ENCODE assay signal across 8 mouse cellular contexts in genomic region chr4:124656854-124657650, GRCm38 (mm10). TPM values are rescaled to one million over a fixed set of nuclear protein-coding genes. Genes with fewer than 3 reads are reported as not detected.
DNase-seq lines count a peak whose midpoint lies in the region; ATAC-seq and TF ChIP-seq lines count a peak whose summit lies in the region.

No protein-coding gene starts in this region.

- peak; percentile 94 for DNase-seq in Muller cell, postnatal 12 days (ENCODE audit: inconsistent ontology term)
- peak; percentile 59 for DNase-seq in cerebellum, adult 9-11 months
- peak; percentile 88 to 89 for DNase-seq in frontal cortex, postnatal 10 days (ENCODE audit: low spot score in 2 of 2)
- DNase-seq in hindbrain, embryonic 11.5 days (ENCODE audit: low spot score): peak; percentile 90
- DNase-seq in layer of hippocampus, adult 9-11 months: peak; percentile 93
- peak; percentile 90 for DNase-seq in lung, embryonic 14.5 days
- peak; percentile 48 for DNase-seq in ovary, postnatal 10 days (ENCODE audit: low spot score)
- DNase-seq in thymus, postnatal 10 days (ENCODE audit: low spot score in 2 of 2): peak; percentile 69 to 77

- ATAC-seq in hindbrain, embryonic 11.5 days (ENCODE audit: low FRiP score): peak; percentile 85
- peak; percentile 93 for ATAC-seq in lung, embryonic 14.5 days (ENCODE audit: insufficient read depth)

- peak overlapping the region; percentile 32 for H3K9ac ChIP-seq in hindbrain, embryonic 11.5 days (ENCODE audit: low read depth, low read length)
- H3K9ac ChIP-seq in lung, embryonic 14.5 days: peak overlapping the region; percentile 32; the same call in 1 of the 2 replicates

- no peaks in the 10 kb centered on the region for H3K9me3 ChIP-seq in hindbrain, embryonic 11.5 days (ENCODE audit: control insufficient read depth, low read length)
- H3K9me3 ChIP-seq in lung, embryonic 14.5 days (ENCODE audit: low read depth, low read length): no peaks in the 10 kb centered on the region

- 0 out of 2 replicates have a peak overlapping the region, but pooled peaks have one; percentile 39 for H3K27ac ChIP-seq in hindbrain, embryonic 11.5 days (ENCODE audit: low read depth, low read length)
- no peak overlapping the region for H3K27ac ChIP-seq in lung, embryonic 14.5 days (ENCODE audit: low read depth)

- peak overlapping the region; percentile 57 for H3K4me3 ChIP-seq in hindbrain, embryonic 11.5 days (ENCODE audit: low read depth, low read length)
- peak overlapping the region; percentile 56 for H3K4me3 ChIP-seq in lung, embryonic 14.5 days (ENCODE audit: low read depth, low read length)

- peaks cover 24% of the 10 kb centered on the region for H3K4me1 ChIP-seq in hindbrain, embryonic 11.5 days (replicated peaks; ENCODE audit: control insufficient read depth, insufficient read depth, low read length)
- H3K4me1 ChIP-seq in lung, embryonic 14.5 days (ENCODE audit: insufficient read depth): no peaks in the 10 kb centered on the region; the same call in 1 of the 2 replicates

- H3K36me3 ChIP-seq in hindbrain, embryonic 11.5 days (ENCODE audit: control insufficient read depth, insufficient read depth, low read length): no peaks in the 10 kb centered on the region
- H3K36me3 ChIP-seq in lung, embryonic 14.5 days (ENCODE audit: insufficient read depth): no peaks in the 10 kb centered on the region

- H3K4me2 ChIP-seq in hindbrain, embryonic 11.5 days (replicated peaks; ENCODE audit: low read depth, low read length): peak overlapping the region; percentile 87
- peak overlapping the region; percentile 96 for H3K4me2 ChIP-seq in lung, embryonic 14.5 days

- no peak for TF ChIP-seq CTCF in lung, embryonic 14.5 days (IDR thresholded peaks at IDR 0.05; ENCODE audit: low read depth)

- H3K27me3 ChIP-seq in hindbrain, embryonic 11.5 days (ENCODE audit: control insufficient read depth, insufficient read depth, low read length): peaks cover 68% of the 10 kb centered on the region
- peaks cover 92% of the 10 kb centered on the region for H3K27me3 ChIP-seq in lung, embryonic 14.5 days (ENCODE audit: insufficient read depth, low read length)

- WGBS in hindbrain, embryonic 11.5 days: under 1% methylated on average over 66 of the region's 92 CpGs
- under 1% methylated on average over 92 of the region's 92 CpGs for WGBS in lung, embryonic 14.5 days

RNA-seq across cellular contexts. Expression of gene Pou3f1, which starts 0.4 kb away (rescaled TPM):
- polyA plus RNA-seq in hindbrain, embryonic 11.5 days (2014; fragmentation: Nextera tagmentation; extraction: Ambion mirVana): 17.4 and 18.8 TPM in 2 replicates
- 0.11 and 0.41 TPM in 2 replicates for polyA plus RNA-seq in lung, embryonic 14.5 days (2014; fragmentation: Nextera tagmentation; extraction: Ambion mirVana)

RNA-seq across cellular contexts. Expression of gene Utp11, which starts 36.3 kb away (rescaled TPM):
- 65.8 and 67.5 TPM in 2 replicates for polyA plus RNA-seq in hindbrain, embryonic 11.5 days (2014; fragmentation: Nextera tagmentation; extraction: Ambion mirVana)
- 59.0 and 59.5 TPM in 2 replicates for polyA plus RNA-seq in lung, embryonic 14.5 days (2014; fragmentation: Nextera tagmentation; extraction: Ambion mirVana)

RNA-seq across cellular contexts. Expression of gene Fhl3, which starts 43.4 kb away (rescaled TPM):
- 3.2 and 4.7 TPM in 2 replicates for polyA plus RNA-seq in hindbrain, embryonic 11.5 days (2014; fragmentation: Nextera tagmentation; extraction: Ambion mirVana)
- polyA plus RNA-seq in lung, embryonic 14.5 days (2014; fragmentation: Nextera tagmentation; extraction: Ambion mirVana): 12.8 and 13.1 TPM in 2 replicates

RNA-seq across cellular contexts. Expression of gene 3100002H09Rik, which starts 46.4 kb away (rescaled TPM):
- 0.40 and 0.53 TPM in 2 replicates for polyA plus RNA-seq in hindbrain, embryonic 11.5 days (2014; fragmentation: Nextera tagmentation; extraction: Ambion mirVana)
- polyA plus RNA-seq in lung, embryonic 14.5 days (2014; fragmentation: Nextera tagmentation; extraction: Ambion mirVana): not detected in 2 replicates

RNA-seq across cellular contexts. Expression of gene Sf3a3, which starts 57.5 kb away (rescaled TPM):
- polyA plus RNA-seq in hindbrain, embryonic 11.5 days (2014; fragmentation: Nextera tagmentation; extraction: Ambion mirVana): 197 and 210 TPM in 2 replicates
- polyA plus RNA-seq in lung, embryonic 14.5 days (2014; fragmentation: Nextera tagmentation; extraction: Ambion mirVana): 164 and 166 TPM in 2 replicates

Comparison
In these comparisons a context has a peak if more than half of its experiments do, and no peak if none do; other contexts are left out.
1. RNA of gene Pou3f1, which starts 0.4 kb away (polyA plus RNA-seq): 17.4 to 18.8 TPM in hindbrain, embryonic 11.5 days; 0.11 to 0.41 TPM in lung, embryonic 14.5 days; every median in the first group is over 10 times any median in the second.
2. Peak in every context shown above with its lines, with median percentiles within 50 percentile points of each other: DNase-seq.